Mouse (Mus musculus) heart, postnatal 36 days (tissue): Measurements from ENCODE around the gene Hoxb3. TPM values are rescaled to one million over a fixed set of nuclear protein-coding genes. Genes with fewer than 3 reads are reported as not detected.

Experiments used
- DNase-seq, 2 experiments: peaks; one replicate each; pipeline ENCODE4 v3.0.0; 2021 to 2022
- intact Hi-C: fragments of 180-260 bp; cut with DNase I; formaldehyde crosslinking; loops from one replicate; pipeline ENCODE4 v1.15.1; 2025
- microRNA-seq, 2 experiments: library from miRNA; unstranded; fragments of <30 nt; microRNA quantifications; one replicate each; pipeline ENCODE4 v1.2.0; 2021; ENCODE audit warnings: borderline number of aligned reads in 2 of 2
- total RNA-seq, 2 experiments: library from RNA; stranded (reverse); gene quantifications; 2 replicates each; pipeline ENCODE4 v1.2.3; 2021

Hoxb3 gene
- total RNA-seq, 2 experiments from 2014 or later = 0.42 to 0.68 TPM

GRCm38 (mm10) chr11:96383381-96383780 is 60.3 kb downstream of the Hoxb3 start:
- intact Hi-C loops = no loop called here
- DNase-seq = no peak

DNA sequence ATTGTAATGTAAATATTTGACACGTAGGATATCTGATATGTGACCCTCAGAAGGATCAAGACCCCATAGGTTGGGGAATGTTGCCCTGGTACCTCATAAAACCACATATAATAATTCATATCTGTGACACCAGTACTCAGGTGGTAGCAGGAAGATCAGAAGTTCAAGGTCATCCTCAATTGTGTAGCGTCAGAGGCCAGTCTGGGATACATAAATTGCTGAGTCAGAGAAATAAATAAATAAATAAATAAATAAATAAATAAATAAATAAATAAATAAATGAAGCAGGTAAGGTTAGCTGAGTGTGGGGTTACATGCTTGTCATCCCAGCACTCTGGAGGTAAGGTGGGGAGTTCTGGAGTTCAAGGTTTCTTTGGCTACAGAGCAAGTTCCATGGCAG is 64.5 kb downstream of the Hoxb3 start:
- intact Hi-C loops = no loop called here

GRCm38 (mm10) chr11:96396772-96397626 is 73.9 kb downstream of the Hoxb3 start:
- no peak for DNase-seq
- intact Hi-C loops = no loop called here

More for the DNA sequence above, 64.5 kb downstream of the Hoxb3 start:
- DNase-seq = no peak

Small RNA genes lying within 50 kb of the gene (microRNA-seq; reads per million reads assigned to microRNA genes)
- 1,852 to 2,459 reads per million in 2 experiments for gene Mir10a

Other genes with a start within 250 kb of the Hoxb3 start
- 1,000 to 10,000 TPM; 3,285 to 3,604 TPM for gene Atp5g1, start 247.7 kb upstream of the Hoxb3 start, total RNA-seq
- gene Calcoco2, start 211.4 kb upstream of the Hoxb3 start, total RNA-seq = not detected
- gene Ttll6, start 189.5 kb upstream of the Hoxb3 start, total RNA-seq = not detected
- not detected for gene Hoxb13, start 129.0 kb upstream of the Hoxb3 start, total RNA-seq
- gene Hoxb9, start 51.9 kb upstream of the Hoxb3 start, total RNA-seq = not detected
- gene Hoxb8, start 41.4 kb upstream of the Hoxb3 start, total RNA-seq = not detected
- not detected for gene Hoxb7, start 36.7 kb upstream of the Hoxb3 start, total RNA-seq
- gene Hoxb6, start 30.9 kb upstream of the Hoxb3 start, total RNA-seq = not detected
- under 1 TPM; 0.19 to 0.22 TPM for gene Hoxb5, start 20.0 kb upstream of the Hoxb3 start, total RNA-seq
- under 1 TPM; 0.51 to 0.53 TPM for gene Hoxb4, start 5.1 kb upstream of the Hoxb3 start, total RNA-seq
- gene Hoxb2, start 27.2 kb downstream of the Hoxb3 start, total RNA-seq = 1 to 10 TPM in 1 of 2 experiments, under 1 TPM in 1; 0.51 to 1.1 TPM
- not detected for gene Hoxb1, start 42.4 kb downstream of the Hoxb3 start, total RNA-seq
- gene Skap1, start 141.3 kb downstream of the Hoxb3 start, total RNA-seq = under 1 TPM in 1 of 2 experiments, not detected in 1; 0.30 TPM